Mouse (Mus musculus): ENCODE results near the gene Rhox4a.
"Not testable (repeated sequence)": the region's sequence is repeated elsewhere in the genome, so short reads cannot be mapped to it uniquely, and the experiment has no call there.

Gene Rhox4a

GRCm38 (mm10) chrX:37265038-37265437 is at the start of gene Rhox4a:
Gene Rhox4a, plus strand, starts transcription at chrX:37265338.
- DNase-seq (ENCODE audit: low read depth, low spot score) = not testable (repeated sequence)

DNA sequence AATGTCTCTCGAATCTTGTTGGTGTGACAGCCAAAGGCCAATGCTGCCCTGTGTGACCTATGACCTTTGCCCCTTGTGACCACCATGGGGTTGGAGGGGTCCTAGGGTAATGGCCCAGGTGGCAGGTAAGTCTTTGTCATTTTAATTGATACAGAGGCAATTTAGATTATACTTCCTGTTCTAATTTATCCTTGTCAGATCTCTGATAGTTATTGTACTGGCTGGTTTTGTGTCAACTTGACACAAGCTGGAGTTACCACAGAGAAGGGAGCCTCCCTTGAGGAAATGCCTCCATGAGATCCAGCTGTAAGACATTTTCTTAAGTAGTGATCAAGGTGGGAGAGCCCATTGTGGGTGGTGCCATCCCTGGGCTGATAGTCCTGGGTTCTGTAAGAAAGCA is 43.0 kb upstream of the Rhox4a start, which contains the start of gene Rhox1:
TSS of gene Rhox1 (minus strand) at position 101 of the 400 bp plus-strand sequence.
- DNase-seq (ENCODE audit: low read depth, low spot score) = not testable (repeated sequence)

DNA sequence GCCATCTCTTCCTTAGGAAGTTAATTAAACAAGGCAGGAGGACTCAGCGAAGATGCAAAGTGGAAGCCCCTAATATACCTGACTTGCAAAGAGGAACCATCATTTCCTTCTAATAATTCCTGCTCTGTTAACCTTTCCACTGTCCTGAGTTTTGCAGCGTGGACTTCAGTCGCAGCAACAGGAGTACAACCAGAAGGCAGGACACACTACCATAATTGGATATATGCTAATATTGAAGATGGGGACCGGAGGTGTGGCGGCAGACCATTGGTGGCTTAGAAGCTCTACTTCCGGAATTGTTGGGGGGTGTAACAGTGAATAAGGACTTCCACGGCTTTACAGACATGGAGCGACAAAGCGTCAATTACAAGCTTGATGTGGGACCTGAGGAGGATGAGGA is 20.5 kb upstream of the Rhox4a start, which contains the start of gene Rhox2a:
TSS of gene Rhox2a (plus strand) at position 301 of the 400 bp plus-strand sequence.
- DNase-seq (ENCODE audit: low read depth, low spot score) = not testable (repeated sequence)

DNA sequence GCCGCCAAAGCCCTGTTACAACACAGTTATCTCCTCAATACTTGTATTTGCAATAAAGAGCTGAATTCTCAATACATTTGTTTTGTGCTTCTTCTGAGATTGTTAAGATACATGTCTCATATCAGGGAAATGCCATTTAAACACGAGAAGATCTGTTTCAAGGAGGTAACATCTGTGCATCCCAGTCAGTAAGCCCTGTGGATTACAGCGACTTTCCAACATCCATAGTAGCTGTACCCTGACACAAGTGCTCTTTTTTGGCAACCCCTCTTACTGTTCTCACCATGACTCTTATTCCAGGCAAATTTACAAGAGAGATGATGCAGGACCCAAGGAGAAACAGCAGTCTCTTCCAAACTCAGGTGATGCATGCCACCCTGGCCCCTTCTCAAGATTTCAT is 15.5 kb upstream of the Rhox4a start, which contains the start of gene Rhox3a:
TSS of gene Rhox3a (plus strand) at position 301 of the 400 bp plus-strand sequence.
- not testable (repeated sequence) for DNase-seq (ENCODE audit: low read depth, low spot score)
